ENCODE assay signal across 1 mouse cellular context in the genomic region with DNA sequence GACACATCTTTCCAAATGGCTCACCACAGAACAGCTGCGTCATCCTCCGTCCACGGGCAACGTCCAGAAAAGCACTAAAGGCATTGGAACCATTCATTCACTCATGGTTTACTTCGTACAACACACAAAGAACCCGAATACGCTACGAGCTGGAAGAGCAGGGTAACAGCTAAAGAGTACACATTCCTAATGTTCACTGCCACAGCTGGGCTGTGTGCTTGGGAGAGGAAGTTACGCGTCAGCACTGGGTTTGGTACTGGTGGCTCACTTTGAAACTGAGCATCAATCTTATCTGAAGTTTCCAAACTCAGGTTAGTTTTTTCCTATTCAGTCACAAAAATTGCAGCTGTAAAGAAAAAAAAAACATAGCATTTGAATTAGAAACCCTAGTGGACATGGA.
TF ChIP-seq lines count a peak whose summit lies in the region.

No protein-coding gene starts in this region.

TF ChIP-seq in CH12.LX, 34 proteins besides CTCF, POLR2A, EP300 and RAD21 (continued from another document):
- TF ChIP-seq PAX5 (IDR thresholded peaks at IDR 0.05; ENCODE audit: low read length) (no peak), NRF1 (IDR thresholded peaks at IDR 0.05; ENCODE audit: low read depth, low read length) (no peak), BHLHE40 (IDR thresholded peaks at IDR 0.05; ENCODE audit: low read depth, low read length) (no peak)
